Mouse (Mus musculus): ENCODE results near the gene Ip6k3. TPM values are rescaled to one million over a fixed set of nuclear protein-coding genes. Genes with fewer than 3 reads are reported as not detected.

Gene Ip6k3
- total RNA-seq (2021), result 1 to 10 TPM; 3.6 to 4.0 TPM

DNA sequence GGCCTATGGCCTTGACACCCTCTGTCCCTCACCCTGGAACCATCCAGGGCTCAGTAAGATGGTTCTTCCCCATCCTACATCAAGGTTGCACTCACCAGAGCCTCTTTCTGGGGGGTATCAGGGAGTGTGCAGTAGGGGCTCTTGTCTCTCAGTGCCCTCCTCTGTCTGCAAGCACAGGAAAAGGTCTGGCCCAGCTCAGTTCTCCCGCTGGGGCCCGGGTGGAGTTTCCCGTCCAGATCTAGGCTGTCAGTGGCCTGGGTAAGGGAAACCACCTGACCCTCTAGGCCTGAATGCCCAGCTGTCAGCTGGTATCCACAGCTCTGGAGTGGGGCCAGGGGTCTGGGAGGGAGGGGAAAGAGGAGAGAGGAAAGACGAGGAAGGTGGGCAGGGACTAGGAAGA is at the start of gene Ip6k3:
TSS of gene Ip6k3 (minus strand) at position 251 of the 400 bp plus-strand sequence.
- DNase-seq, result peak; percentile 79

DNA sequence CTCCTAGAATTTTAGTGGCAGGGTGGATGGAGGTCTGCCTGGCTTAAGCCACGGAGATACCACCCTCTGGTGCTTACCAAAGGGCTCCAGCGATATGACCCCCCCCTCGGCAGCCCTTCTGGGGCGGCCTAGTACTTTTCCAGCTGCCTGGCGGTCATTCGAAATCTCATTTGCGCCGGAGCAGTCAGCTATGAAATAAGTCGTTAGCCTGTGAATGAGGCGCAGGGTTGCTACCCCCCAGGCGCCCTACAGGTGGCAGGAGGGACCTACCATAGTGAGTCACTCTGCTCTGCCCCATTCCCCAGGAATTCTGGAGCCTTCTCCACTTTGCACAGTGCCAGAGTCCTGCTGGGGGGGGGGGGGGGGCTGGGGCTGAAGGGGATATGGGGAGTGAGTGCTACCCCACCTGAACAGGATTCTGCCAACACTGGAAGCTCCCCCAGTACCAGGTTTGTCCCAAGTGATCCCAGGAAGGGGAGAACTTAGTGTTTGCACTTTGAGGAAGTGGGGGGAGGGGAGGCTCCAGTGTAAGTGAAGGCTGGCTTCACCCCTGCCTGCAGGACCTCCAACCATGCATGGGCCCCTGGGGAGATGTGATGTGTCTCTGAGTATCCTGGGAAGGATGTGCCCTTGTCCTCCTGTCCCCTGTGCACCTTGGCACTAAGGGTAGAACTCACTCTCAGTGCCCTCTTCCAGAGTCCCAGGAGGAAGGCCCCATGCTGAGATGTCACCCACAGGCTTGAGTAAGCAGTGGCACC is 45.4 kb upstream of the Ip6k3 start:
- DNase-seq, result peak; percentile 84

DNA sequence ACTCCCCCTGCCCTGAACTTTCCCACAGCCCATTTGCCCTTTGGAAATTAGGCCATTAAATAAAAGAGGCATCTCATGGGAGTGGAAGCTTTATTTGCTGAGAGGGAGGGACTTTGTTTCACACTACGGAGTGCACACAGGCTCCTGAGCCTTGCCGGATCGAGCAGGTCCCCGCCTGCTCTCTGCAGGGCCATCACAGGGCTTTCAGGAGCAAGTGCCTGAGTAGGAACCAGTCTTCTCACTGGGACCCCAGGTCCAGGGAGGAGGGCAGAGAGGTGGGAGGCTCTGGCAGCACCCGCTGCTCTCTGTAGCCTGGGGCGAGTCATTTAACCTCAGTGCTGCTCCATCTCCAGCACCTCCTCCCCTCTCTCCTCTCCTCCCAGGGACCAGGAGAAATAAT is 44.4 kb upstream of the Ip6k3 start:
- DNase-seq, result no peak

DNA sequence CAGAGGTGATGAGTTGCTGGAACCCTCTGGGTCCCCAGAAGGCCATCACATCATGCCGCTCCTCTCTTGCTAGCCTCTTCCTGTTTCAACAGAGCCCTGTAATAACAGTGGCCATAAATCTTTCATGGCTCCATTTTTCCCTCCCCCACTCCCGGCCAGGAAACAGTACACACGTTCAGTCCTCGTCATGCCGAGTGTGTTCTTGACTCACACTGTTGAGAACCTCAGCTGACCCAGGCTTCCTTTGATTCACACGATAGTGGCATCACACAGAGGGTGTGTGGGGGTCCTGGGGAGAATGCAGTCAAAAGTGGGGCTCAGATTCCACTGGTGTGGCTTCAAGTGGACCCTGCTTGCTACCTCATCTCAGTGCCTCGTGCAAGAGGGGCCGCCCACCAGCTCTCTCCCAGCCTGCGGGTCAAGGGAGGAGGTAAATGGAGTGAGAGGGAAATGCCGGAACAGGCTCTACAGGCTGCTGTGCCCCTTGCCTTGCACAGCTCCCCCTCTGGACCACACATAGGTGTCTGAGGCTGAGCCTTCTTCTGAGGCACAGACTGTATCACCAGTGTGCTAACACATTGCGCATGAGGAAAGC is 39.6 kb upstream of the Ip6k3 start:
- no peak for DNase-seq

DNA sequence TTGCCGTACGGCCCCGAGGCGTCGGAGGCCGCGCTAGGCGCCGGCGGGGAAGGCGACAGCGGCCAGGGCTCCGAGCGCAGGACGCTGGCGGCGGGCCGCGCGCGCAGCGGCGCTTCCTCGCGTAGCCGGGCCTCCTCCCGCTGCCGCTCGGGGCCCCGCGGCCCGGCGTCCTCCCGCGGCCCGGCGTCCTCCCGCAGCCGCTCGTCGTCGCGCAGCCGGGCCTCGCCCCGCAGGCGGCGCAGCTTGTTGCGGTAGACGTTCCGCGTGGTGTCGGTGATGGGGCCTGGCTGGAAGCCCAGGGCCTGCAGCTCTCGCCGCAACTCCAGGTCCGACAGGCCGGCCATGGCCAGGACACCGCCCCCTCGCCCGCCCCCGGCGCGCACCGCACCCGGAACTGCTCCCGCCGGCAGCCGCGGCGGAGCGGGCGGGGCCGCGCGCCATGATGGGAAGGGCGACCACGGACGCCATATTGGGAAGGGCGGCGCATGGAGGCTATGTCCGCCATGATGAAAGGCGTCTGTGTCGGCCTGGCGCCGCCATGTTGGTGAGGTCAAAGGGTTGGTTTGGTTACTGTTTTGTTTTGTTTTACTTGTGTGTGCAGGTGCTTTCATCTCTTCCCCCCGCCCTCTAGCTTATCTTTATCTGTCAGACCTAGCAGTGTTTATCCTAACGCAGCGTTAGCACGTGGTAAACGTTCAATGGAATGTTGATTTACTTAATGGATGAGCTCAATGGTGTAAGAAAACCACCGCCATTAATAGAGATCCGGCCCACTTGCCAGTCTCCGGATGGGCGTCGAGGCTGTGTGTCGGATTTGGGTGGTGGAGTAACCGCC is 36.7 kb upstream of the Ip6k3 start, which contains the start of gene Lemd2:
TSS of gene Lemd2 (minus strand) at position 395 of the 835 bp plus-strand sequence.
- peak; percentile 97 for DNase-seq

DNA sequence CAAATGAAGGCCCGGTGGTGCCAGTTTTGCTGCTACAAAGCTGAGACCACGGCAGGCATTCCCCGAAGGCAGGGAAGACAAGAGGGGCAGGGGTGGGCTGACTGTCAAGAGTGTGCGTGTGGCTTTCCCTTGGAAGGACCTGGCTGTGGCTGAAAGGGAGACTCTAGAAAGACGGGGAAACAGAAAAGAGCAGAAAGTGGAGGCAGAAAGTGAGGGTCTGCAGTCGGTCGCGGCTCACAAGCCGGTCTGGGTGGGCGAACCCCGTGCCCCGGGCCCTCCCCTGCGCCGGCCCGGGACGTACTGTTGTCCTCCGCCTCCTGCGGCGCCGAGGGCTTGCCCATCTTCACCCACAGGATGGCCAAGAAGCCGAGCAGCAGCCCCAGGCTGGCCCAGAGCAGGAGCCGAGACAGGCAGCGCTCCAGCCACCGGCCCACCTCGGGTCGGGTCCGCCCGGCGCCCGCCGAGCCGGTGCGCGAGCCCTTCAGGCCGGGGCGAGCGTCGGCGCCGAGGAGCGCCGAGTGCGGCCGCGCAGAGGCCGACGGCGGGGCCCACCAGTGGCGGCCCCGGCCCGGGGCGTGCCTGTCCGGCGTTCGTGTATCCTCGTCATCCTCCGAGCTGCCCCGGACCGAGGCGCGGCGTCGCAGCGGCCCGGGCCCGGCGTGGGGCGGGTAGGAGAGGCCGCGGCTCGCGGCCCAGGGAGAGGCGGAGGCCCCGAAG is 35.9 kb upstream of the Ip6k3 start:
- peak; percentile 53 for DNase-seq

DNA sequence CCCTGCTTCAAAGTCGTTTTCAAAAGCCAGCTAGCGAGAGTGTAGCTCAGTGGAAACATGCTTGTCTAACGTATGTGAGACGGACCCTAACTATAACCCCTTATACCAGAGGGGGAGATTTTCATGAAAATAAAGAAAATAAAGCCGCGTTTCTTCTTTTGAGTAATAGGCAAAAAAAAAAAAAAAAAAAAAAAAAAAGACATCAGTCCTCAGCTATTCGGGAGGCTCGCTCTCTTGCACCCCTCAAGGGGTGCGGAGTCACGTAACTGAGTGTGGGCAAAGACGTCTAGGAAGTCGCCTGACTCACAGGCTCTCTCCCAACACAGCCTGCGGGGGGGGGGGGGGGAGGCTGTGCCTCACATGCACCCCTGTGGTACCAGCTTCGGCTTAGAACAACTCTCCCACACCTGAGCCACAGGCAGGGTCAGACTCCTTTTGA is 35.3 kb upstream of the Ip6k3 start:
- DNase-seq, result no peak

- no peak for DNase-seq
Measured at GRCm38 (mm10) chr17:27201981-27202380, 34.4 kb upstream of the Ip6k3 start.

DNA sequence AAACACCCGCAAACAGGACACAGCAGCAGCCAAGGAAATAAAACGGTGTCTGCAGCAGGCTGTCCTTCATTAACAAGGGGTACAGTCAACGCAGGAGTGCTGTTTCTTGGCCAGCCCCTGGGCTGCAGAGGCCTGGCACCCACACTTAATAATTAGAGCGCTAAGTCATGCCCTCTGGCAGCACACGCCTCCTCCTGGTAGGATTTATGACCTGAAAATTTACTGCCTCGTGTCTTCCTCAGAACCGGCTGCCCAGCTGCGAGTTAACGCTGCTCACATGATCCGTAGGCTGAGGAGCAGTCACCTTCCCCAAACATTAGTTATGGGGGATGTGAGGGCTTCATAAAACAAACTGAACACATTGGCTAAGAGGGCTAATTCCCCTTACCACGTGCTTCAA is 33.2 kb upstream of the Ip6k3 start:
- DNase-seq, result no peak

GRCm38 (mm10) chr17:27199864-27200263 is 32.3 kb upstream of the Ip6k3 start:
- no peak for DNase-seq

GRCm38 (mm10) chr17:27199205-27199604 is 31.6 kb upstream of the Ip6k3 start:
- DNase-seq, result no peak

DNA sequence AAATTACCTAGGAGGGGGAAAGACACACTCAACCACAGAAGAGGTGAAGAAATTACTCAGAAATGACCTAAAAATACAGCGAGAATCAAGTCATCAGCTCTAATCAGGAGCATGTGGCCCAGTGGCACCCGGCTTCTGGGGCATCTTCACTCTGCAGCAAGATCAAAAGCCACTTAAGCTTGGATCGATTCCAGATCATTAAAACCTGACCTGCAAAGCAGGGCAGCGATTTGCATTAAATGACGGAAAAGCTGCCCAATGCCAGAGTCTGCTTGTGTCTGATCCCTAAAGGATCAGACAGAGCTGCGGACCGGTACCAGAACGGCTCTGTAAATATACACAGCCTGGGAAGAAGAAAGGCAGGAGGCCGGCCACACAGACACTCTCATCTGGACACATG is 28.6 kb upstream of the Ip6k3 start:
- no peak for DNase-seq

GRCm38 (mm10) chr17:27194258-27195185 is 26.9 kb upstream of the Ip6k3 start:
- no peak for DNase-seq

DNA sequence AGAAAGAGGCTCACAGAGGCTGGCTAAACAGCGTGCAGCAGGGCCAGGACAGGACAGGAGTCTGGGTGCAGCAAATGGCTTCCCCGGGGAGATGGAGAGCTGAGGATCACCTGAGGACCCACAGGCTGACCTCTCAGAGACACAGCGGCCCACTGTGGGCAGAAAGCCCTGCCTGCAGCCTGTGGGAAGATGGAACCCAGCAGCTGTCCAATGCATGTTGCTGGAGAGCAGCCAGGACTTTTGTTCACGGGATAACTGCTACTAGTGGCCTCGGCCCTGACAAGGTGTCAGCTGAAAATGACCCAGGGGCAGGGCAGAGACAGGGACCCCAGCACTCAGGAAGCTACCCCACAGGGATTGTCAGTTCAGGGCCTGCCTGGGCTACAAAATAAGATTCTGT is 24.2 kb upstream of the Ip6k3 start:
- peak; percentile 52 for DNase-seq

DNA sequence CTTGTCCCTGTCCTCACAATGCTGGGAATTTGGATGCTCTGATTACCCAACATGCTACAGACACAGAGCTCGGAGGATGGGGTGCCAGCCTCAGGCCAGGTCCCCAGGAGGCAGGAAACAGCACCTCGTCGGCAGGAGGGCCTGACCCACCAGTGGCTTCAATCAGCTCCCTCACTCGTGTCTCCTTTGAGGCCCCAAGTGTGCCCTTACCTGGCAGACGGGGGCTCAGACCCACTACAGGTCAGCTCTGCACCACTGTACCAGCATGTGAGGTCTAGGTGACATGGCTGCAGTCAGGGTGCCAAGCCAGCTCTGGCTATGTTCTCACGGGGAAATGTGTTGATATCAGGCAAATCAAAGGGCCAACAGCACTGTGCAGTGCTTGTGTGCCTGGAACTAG is 23.6 kb upstream of the Ip6k3 start:
- DNase-seq, result no peak

GRCm38 (mm10) chr17:27189640-27190216 is 22.1 kb upstream of the Ip6k3 start:
- DNase-seq, result peak; percentile 76

DNA sequence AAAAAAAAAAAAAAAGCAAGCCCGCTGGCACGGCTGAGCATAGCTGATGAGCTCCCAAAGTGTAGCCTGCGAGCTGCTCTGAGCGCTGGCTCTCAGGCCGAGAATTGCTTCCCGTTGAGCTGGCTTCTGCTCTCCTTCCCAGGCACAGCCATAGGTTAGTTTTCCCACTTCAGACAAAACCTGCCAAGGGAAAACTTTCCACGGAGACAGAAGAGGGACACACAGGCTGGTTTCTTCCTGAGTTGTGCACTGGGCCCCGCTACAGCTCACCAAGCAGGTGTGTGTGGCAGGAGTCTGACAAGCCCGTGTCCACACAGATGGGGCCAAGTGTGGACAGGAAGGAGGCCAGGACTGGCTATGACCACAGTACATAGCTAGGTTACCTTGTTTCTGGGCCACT is 21.3 kb upstream of the Ip6k3 start:
- DNase-seq, result no peak

DNA sequence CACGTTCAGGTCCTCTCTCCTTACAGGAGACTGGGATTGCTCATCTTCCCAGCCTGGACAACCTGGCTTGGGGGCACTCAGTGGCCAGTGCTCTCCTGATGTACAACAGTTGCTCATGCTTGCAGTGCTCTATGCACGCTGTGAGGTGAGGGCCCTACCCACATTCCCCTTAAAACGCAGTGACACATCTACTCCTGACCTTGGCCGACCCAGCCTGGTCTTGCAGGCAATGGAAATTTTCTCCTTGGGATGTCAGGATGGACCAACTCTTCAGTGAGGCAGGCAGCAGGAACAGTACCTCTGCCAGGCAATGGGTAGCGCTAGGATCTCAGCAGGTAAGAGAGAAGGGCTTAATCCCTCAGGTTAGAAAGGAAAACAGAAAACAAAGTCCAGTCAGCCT is 19.5 kb upstream of the Ip6k3 start:
- no peak for DNase-seq

DNA sequence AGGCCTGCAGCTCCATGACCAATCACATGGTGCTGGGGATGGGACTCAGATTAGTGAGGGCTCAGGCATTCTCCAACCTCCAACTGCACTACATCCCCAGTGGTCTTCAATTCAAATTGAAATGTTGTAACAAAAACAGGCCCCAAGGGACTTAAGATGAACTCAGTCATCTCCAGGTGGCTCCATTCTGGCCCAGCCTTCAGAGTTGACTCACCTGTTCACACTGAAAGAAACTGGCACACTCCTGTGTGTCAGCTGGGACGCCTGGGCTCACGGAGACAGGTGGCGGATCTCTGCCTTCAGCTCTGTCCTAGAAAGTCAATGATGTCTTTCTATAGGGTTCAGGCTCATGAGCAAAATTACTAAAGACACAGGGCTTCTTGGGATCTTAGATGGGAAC is 18.5 kb upstream of the Ip6k3 start:
- DNase-seq, result no peak

DNA sequence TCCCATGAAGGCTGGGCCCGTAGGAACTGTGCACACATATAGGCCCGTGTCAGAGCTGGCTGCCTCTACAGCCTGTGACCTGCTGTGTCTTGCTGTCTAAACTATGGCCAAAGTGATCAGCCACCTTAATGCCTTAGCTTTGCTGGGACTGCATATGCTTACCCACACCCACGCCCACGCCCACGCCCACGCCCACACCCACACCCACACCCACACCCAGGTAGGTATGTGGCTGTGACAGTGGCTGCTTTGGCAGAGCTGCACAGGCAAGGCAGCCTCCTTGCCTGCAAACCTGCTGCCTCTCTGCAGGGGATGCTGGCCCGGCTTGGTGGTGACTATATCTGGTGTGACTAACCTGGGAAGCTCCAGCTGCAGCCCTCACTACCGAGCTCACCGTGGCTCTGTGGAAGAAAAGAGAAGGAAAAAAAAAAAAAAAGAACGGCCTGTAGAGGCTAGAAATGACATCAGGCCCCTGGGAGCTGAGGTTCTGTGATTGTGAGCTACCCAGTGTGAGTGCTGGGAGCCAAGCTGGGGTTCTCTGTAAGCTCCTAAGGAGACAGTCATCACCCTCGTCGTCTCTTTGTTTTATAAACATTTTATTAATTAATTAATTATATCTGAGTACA is 16.2 kb upstream of the Ip6k3 start:
- DNase-seq, result no peak

- no peak for DNase-seq
Measured at GRCm38 (mm10) chr17:27182401-27182800, 14.8 kb upstream of the Ip6k3 start.
